Mouse (Mus musculus): ENCODE measurements around the gene Ppme1. TPM values are rescaled to one million over a fixed set of nuclear protein-coding genes. Genes with fewer than 3 reads are reported as not detected.
A peak's percentile ranks its signal among the peaks of the same experiment; 100 is the strongest.

Ppme1 gene
- polyA plus RNA-seq, 1 experiment from 2014 or later: 68.3 TPM

GRCm38 (mm10) chr7:100327514-100327913 lies 44.6 kb downstream of the Ppme1 start:
- Histone ChIP-seq H3K4me3 (ENCODE audit: low read depth, low read length) (no peak overlapping the region), H3K9ac (no peak overlapping the region), H3K9me3 (ENCODE audit: low read depth, low read length) (no peaks in the 10 kb centered on the region), H3K4me2 (no peak overlapping the region), H3K27ac (ENCODE audit: low read depth) (no peak overlapping the region), H3K4me1 (ENCODE audit: insufficient read depth) (no peaks in the 10 kb centered on the region), H3K27me3 (ENCODE audit: insufficient read depth, low read length) (no peaks in the 10 kb centered on the region), H3K36me3 (ENCODE audit: insufficient read depth) (peaks cover 43% of the 10 kb centered on the region)
- TF ChIP-seq CTCF (IDR thresholded peaks at IDR 0.05; ENCODE audit: low read depth): no peak
- DNase-seq: no peak
- WGBS: 83% methylated on average over 7 of the region's 7 CpGs
- ATAC-seq (ENCODE audit: insufficient read depth): peak; percentile 31; the same call in 1 of the 2 replicates

GRCm38 (mm10) chr7:100325482-100325881 lies 46.6 kb downstream of the Ppme1 start:
- Histone ChIP-seq H3K4me3 (ENCODE audit: low read depth, low read length) (no peak overlapping the region), H3K27ac (ENCODE audit: low read depth) (no peak overlapping the region), H3K36me3 (ENCODE audit: insufficient read depth) (peaks cover 25% of the 10 kb centered on the region), H3K27me3 (ENCODE audit: insufficient read depth, low read length) (no peaks in the 10 kb centered on the region), H3K9me3 (ENCODE audit: low read depth, low read length) (no peaks in the 10 kb centered on the region), H3K4me2 (no peak overlapping the region), H3K4me1 (ENCODE audit: insufficient read depth) (no peaks in the 10 kb centered on the region), H3K9ac (no peak overlapping the region)
- DNase-seq (peak; percentile 71), ATAC-seq (ENCODE audit: insufficient read depth) (no peak)
- 69% methylated on average over 6 of the region's 6 CpGs for WGBS
- peak; percentile 84 for TF ChIP-seq CTCF (IDR thresholded peaks at IDR 0.05; ENCODE audit: low read depth)

- no peak for TF ChIP-seq CTCF (IDR thresholded peaks at IDR 0.05; ENCODE audit: low read depth)
Observed at GRCm38 (mm10) chr7:100323721-100324120, 48.4 kb downstream of the Ppme1 start.

GRCm38 (mm10) chr7:100317534-100317933 lies 54.6 kb downstream of the Ppme1 start:
- 92% methylated on average over 5 of the region's 5 CpGs for WGBS
- 0 out of 2 replicates have a peak, but pooled peaks cover 11% of the 10 kb centered on the region for H3K36me3 ChIP-seq (ENCODE audit: insufficient read depth)
- no peak for TF ChIP-seq CTCF (IDR thresholded peaks at IDR 0.05; ENCODE audit: low read depth)
- H3K4me2 ChIP-seq: no peak overlapping the region
- H3K27me3 ChIP-seq (ENCODE audit: insufficient read depth, low read length): no peaks in the 10 kb centered on the region
- no peak for DNase-seq
- no peak for ATAC-seq (ENCODE audit: insufficient read depth)
- H3K4me1 ChIP-seq (ENCODE audit: insufficient read depth): no peaks in the 10 kb centered on the region
- H3K4me3 ChIP-seq (ENCODE audit: low read depth, low read length): no peak overlapping the region
- H3K27ac ChIP-seq (ENCODE audit: low read depth): no peak overlapping the region
- H3K9ac ChIP-seq: no peak overlapping the region
- H3K9me3 ChIP-seq (ENCODE audit: low read depth, low read length): no peaks in the 10 kb centered on the region

More at GRCm38 (mm10) chr7:100323721-100324120, 48.4 kb downstream of the Ppme1 start:
- Histone ChIP-seq H3K4me1 (ENCODE audit: insufficient read depth) (no peaks in the 10 kb centered on the region), H3K9ac (no peak overlapping the region), H3K27ac (ENCODE audit: low read depth) (no peak overlapping the region), H3K9me3 (ENCODE audit: low read depth, low read length) (no peaks in the 10 kb centered on the region), H3K4me2 (no peak overlapping the region), H3K4me3 (ENCODE audit: low read depth, low read length) (no peak overlapping the region), H3K27me3 (ENCODE audit: insufficient read depth, low read length) (no peaks in the 10 kb centered on the region), H3K36me3 (ENCODE audit: insufficient read depth) (peaks cover 23% of the 10 kb centered on the region)
- 51% methylated on average over 3 of the region's 3 CpGs for WGBS
- ATAC-seq (ENCODE audit: insufficient read depth) (no peak), DNase-seq (peak; percentile 31)

GRCm38 (mm10) chr7:100316924-100317323 lies 55.2 kb downstream of the Ppme1 start:
- no peak for ATAC-seq (ENCODE audit: insufficient read depth)
- Histone ChIP-seq H3K9me3 (ENCODE audit: low read depth, low read length) (no peaks in the 10 kb centered on the region), H3K4me3 (ENCODE audit: low read depth, low read length) (no peak overlapping the region), H3K9ac (no peak overlapping the region), H3K27me3 (ENCODE audit: insufficient read depth, low read length) (no peaks in the 10 kb centered on the region), H3K4me1 (ENCODE audit: insufficient read depth) (no peaks in the 10 kb centered on the region), H3K36me3 (ENCODE audit: insufficient read depth) (0 out of 2 replicates have a peak, but pooled peaks cover 11% of the 10 kb centered on the region), H3K27ac (ENCODE audit: low read depth) (no peak overlapping the region), H3K4me2 (no peak overlapping the region)
- DNase-seq: no peak
- TF ChIP-seq CTCF (IDR thresholded peaks at IDR 0.05; ENCODE audit: low read depth): no peak
- 80% methylated on average over 8 of the region's 8 CpGs for WGBS

- TF ChIP-seq CTCF (IDR thresholded peaks at IDR 0.05; ENCODE audit: low read depth): no peak
- H3K27me3 ChIP-seq (ENCODE audit: insufficient read depth, low read length): no peaks in the 10 kb centered on the region
- 0 out of 2 replicates have a peak, but pooled peaks cover 7% of the 10 kb centered on the region for H3K36me3 ChIP-seq (ENCODE audit: insufficient read depth)
- H3K9ac ChIP-seq: no peak overlapping the region
- H3K4me3 ChIP-seq (ENCODE audit: low read depth, low read length): no peak overlapping the region
- no peak for DNase-seq
- no peak for ATAC-seq (ENCODE audit: insufficient read depth)
- WGBS: 79% methylated on average over 4 of the region's 4 CpGs
- no peak overlapping the region for H3K4me2 ChIP-seq
- no peaks in the 10 kb centered on the region for H3K4me1 ChIP-seq (ENCODE audit: insufficient read depth)
- no peaks in the 10 kb centered on the region for H3K9me3 ChIP-seq (ENCODE audit: low read depth, low read length)
- H3K27ac ChIP-seq (ENCODE audit: low read depth): no peak overlapping the region
Observed at GRCm38 (mm10) chr7:100312716-100313115, 59.4 kb downstream of the Ppme1 start.

GRCm38 (mm10) chr7:100310290-100310689 lies 61.8 kb downstream of the Ppme1 start:
- no peak for ATAC-seq (ENCODE audit: insufficient read depth)
- DNase-seq: no peak
- Histone ChIP-seq H3K36me3 (ENCODE audit: insufficient read depth) (0 out of 2 replicates have a peak, but pooled peaks cover 7% of the 10 kb centered on the region), H3K9ac (no peak overlapping the region), H3K27ac (ENCODE audit: low read depth) (no peak overlapping the region), H3K4me3 (ENCODE audit: low read depth, low read length) (no peak overlapping the region), H3K27me3 (ENCODE audit: insufficient read depth, low read length) (no peaks in the 10 kb centered on the region), H3K4me1 (ENCODE audit: insufficient read depth) (no peaks in the 10 kb centered on the region), H3K9me3 (ENCODE audit: low read depth, low read length) (no peaks in the 10 kb centered on the region), H3K4me2 (no peak overlapping the region)
- 71% methylated on average over 12 of the region's 12 CpGs for WGBS
- TF ChIP-seq CTCF (IDR thresholded peaks at IDR 0.05; ENCODE audit: low read depth): no peak

Data from lung, embryonic 14.5 days (tissue).